Mouse (Mus musculus) heart, postnatal 0 days (tissue): ENCODE results near the gene Polq. TPM values are rescaled to one million over a fixed set of nuclear protein-coding genes. Genes with fewer than 3 reads are reported as not detected.

Source experiments
- ATAC-seq: fragments of 200-750 bp; cut with Nextera tagmentation; 2 replicates; pipeline ENCODE4 v1.8.0; 2017; ENCODE audit warnings: low read depth, moderate number of reproducible peaks, moderate library complexity; ENCODE audit not compliant: insufficient read depth
- DNase-seq: peaks from one replicate; pipeline ENCODE4 v3.0.0-alpha.2; 2016; ENCODE audit warnings: low spot score
- H3K27ac ChIP-seq: fragments of 300-500 bp; sonication (generic); 2 replicates; pipeline ENCODE4 v1.5.1; 2014; ENCODE audit warnings: low read depth, mild to moderate bottlenecking
- H3K27me3 ChIP-seq: fragments of 300-500 bp; sonication (generic); 2 replicates; pipeline ENCODE4 v1.6.1; 2014; ENCODE audit warnings: low read length, mixed read lengths; ENCODE audit not compliant: control insufficient read depth, insufficient read depth
- H3K36me3 ChIP-seq: fragments of 300-500 bp; sonication (generic); replicated peaks from 2 replicates; pipeline ENCODE4 v1.6.1; 2014; ENCODE audit warnings: low read length, mixed read lengths; ENCODE audit not compliant: control insufficient read depth, insufficient read depth
- H3K4me1 ChIP-seq: fragments of 300-500 bp; sonication (generic); 2 replicates; pipeline ENCODE4 v1.6.1; 2014; ENCODE audit warnings: antibody characterized with exemption; ENCODE audit not compliant: control insufficient read depth, insufficient read depth
- H3K4me2 ChIP-seq: fragments of 300-500 bp; sonication (generic); 2 replicates; pipeline ENCODE4 v1.6.1; 2014; ENCODE audit warnings: low read depth, mild to moderate bottlenecking, low read length, moderate library complexity
- H3K4me3 ChIP-seq: fragments of 300-500 bp; sonication (generic); 2 replicates; pipeline ENCODE4 v1.5.1; 2014; ENCODE audit warnings: low read depth, low read length
- H3K9ac ChIP-seq: fragments of 300-500 bp; sonication (generic); replicated peaks from 2 replicates; pipeline ENCODE4 v1.6.1; 2014; ENCODE audit warnings: low read depth, low read length, mixed read lengths
- H3K9me3 ChIP-seq: fragments of 300-500 bp; sonication (generic); replicated peaks from 2 replicates; pipeline ENCODE4 v1.6.1; 2016; ENCODE audit warnings: low read length; ENCODE audit not compliant: control insufficient read depth
- CTCF ChIP-seq: IDR thresholded peaks from 2 replicates; pipeline ENCODE4 v1.5.1; 2016; ENCODE audit warnings: antibody characterized with exemption, control low read depth, low read depth
- EP300 ChIP-seq: IDR thresholded peaks from 2 replicates; pipeline ENCODE4 v1.6.1; 2016; ENCODE audit warnings: antibody characterized with exemption, low read depth
- WGBS: fragments of 180-500 bp; shearing (Covaris S2); extraction: QIAGEN DNeasy Blood & Tissue Kit; methylation state at CpG from one replicate; pipeline ENCODE4 v1.1.7; 2014; 5-methylcytosine and 5-hydroxymethylcytosine counted together
- polyA plus RNA-seq: library from polyadenylated mRNA; unstranded; fragments of >200 nt; fragmentation: Nextera tagmentation; extraction: Ambion mirVana; gene quantifications from 2 replicates; pipeline ENCODE4 v1.2.1, GENCODE M21; 2015
- total RNA-seq: library from RNA; depleted of rRNA; stranded (reverse); fragments of >200 nt; gene quantifications from 2 replicates; pipeline ENCODE4 v1.2.3, GENCODE M21; 2014; ENCODE audit warnings: low replicate concordance

The Polq gene
- total and polyA plus RNA-seq, 2 experiments from 2014 or later = 0.87 to 6.9 TPM

DNA sequence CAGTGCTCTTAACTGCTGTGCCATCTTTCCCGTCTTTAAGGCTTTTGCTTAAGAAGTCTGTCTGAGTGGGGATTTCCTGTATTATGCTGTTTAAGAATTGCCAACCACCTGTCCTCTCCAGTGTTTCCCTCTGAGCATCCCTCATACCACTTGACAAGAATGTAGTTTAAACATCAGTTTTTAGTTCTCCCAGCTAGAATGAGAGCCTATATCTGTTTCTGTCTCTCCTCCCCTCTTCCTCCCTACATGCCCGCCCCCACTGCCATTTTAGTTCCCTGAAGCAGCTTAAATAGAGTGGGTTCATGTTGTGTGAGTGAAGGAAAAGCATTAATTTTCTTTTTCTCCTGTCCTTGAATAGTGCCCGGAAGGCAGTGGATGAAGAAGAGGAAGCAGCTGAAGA, 48.0 kb downstream of the Polq start:
- TF ChIP-seq EP300 = no peak
- TF ChIP-seq CTCF = no peak
- DNase-seq = no peak
- no peaks in the 10 kb centered on the region for H3K4me1 ChIP-seq
- peaks cover 7% of the 10 kb centered on the region for H3K9me3 ChIP-seq
- H3K27ac ChIP-seq = no peak overlapping the region
- no peak overlapping the region for H3K9ac ChIP-seq
- H3K4me2 ChIP-seq = no peak overlapping the region
- no peak overlapping the region for H3K4me3 ChIP-seq
- 86% methylated on average over 3 of the region's 3 CpGs for WGBS
- no peak for ATAC-seq
- H3K27me3 ChIP-seq = no peaks in the 10 kb centered on the region
- H3K36me3 ChIP-seq = peaks cover 34% of the 10 kb centered on the region

DNA sequence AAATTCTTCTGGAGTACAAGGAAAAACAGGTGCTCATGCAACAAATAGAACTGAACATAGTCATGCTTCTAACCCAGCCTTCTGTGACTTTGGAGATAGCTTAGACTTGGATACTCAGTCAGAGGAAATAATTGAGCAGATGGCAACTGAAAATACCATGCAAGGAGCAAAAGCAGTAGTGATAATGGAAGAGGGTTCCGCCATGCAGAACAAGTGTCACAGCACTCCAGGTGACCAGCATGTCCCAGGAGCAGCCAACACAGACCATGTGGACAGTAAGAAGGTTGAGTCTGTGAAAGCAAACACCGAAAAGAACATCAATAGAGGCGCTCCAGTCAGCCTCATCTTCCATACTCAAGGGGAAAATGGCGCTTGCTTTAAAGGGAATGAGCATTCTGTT, 49.7 kb downstream of the Polq start:
- 98% methylated on average over 4 of the region's 4 CpGs for WGBS

DNA sequence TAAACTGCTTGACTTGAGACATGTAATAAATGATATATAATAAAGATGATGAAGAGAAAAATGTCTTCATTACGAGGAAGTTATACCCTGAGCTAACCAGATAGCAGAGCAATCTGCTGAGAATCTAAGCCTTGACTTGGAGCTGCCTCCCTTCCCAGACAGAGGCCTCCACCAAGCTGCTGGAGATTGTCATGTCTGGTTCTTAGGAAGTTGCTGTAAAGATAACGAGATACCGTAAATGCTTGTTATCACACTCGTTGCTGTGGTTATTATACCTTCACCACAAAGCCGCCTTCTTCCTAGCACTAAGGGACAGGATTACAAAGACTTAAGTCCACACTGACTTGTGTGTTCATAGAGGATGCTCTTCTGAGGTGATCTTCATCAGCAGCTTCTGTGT, 60.8 kb downstream of the Polq start:
- Histone ChIP-seq H3K27me3 (no peaks in the 10 kb centered on the region), H3K4me3 (no peak overlapping the region), H3K9ac (no peak overlapping the region), H3K27ac (no peak overlapping the region), H3K4me2 (no peak overlapping the region), H3K36me3 (peaks cover 33% of the 10 kb centered on the region), H3K4me1 (no peaks in the 10 kb centered on the region), H3K9me3 (no peaks in the 10 kb centered on the region)
- ATAC-seq (no peak), DNase-seq (no peak)
- 78% methylated on average over 5 of the region's 5 CpGs for WGBS
- TF ChIP-seq CTCF = no peak
- TF ChIP-seq EP300 = no peak

More for the DNA sequence above, 49.7 kb downstream of the Polq start:
- H3K4me3 ChIP-seq = no peak overlapping the region
- H3K36me3 ChIP-seq = peaks cover 34% of the 10 kb centered on the region
- peaks cover 7% of the 10 kb centered on the region for H3K9me3 ChIP-seq
- no peak for DNase-seq
- H3K27ac ChIP-seq = no peak overlapping the region
- H3K9ac ChIP-seq = no peak overlapping the region
- no peak overlapping the region for H3K4me2 ChIP-seq
- H3K27me3 ChIP-seq = no peaks in the 10 kb centered on the region
- TF ChIP-seq EP300 = no peak
- no peak for TF ChIP-seq CTCF
- no peak for ATAC-seq
- H3K4me1 ChIP-seq = no peaks in the 10 kb centered on the region

GRCm38 (mm10) chr16:37089648-37090047, 78.1 kb downstream of the Polq start:
- H3K4me3 ChIP-seq = no peak overlapping the region
- no peak for ATAC-seq
- H3K4me1 ChIP-seq = no peaks in the 10 kb centered on the region
- H3K36me3 ChIP-seq = peaks cover 6% of the 10 kb centered on the region
- H3K27me3 ChIP-seq = no peaks in the 10 kb centered on the region
- WGBS = 63% methylated on average over 1 of the region's 1 CpGs
- no peak overlapping the region for H3K4me2 ChIP-seq
- H3K27ac ChIP-seq = no peak overlapping the region
- H3K9me3 ChIP-seq = no peaks in the 10 kb centered on the region
- no peak for DNase-seq
- H3K9ac ChIP-seq = no peak overlapping the region
- TF ChIP-seq CTCF (no peak), EP300 (no peak)

DNA sequence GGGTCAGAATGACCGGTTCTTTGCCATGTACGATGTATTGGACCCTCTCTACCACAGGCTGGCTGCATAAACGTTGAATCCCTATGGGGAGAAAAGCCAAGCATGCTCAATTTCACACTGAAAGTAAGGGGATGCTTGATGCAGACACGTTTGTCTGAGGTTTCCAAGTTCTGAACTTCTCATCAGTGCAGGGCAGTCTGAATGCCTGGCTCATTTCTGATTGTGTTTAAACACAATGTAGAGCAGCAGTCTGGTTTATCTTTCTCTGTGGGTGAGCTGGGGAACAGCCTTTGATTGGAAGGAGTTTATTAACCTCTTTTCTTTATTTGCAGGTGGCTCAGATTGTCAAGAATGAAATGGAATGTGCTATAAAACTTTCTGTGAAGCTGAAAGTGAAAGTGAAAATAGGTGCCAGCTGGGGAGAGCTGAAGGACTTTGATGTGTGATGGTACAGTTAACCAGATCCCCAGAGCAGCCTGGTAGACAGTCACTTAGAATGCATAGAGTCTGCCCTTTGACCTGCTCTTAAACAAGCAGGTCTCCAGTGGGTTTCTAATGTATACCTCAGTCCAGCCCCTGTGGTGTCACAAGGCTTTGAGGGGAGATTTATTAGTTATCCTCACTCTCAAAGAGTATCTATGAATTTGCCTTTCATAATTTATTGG, 82.7 kb downstream of the Polq start:
- WGBS = 84% methylated on average over 4 of the region's 4 CpGs
- Histone ChIP-seq H3K9me3 (no peaks in the 10 kb centered on the region), H3K27me3 (no peaks in the 10 kb centered on the region), H3K27ac (no peak overlapping the region), H3K4me3 (no peak overlapping the region), H3K4me2 (no peak overlapping the region; the same call in 1 of the 2 replicates), H3K36me3 (no peaks in the 10 kb centered on the region; the same call in 1 of the 2 replicates), H3K9ac (no peak overlapping the region), H3K4me1 (no peaks in the 10 kb centered on the region)
- no peak for TF ChIP-seq EP300
- no peak for TF ChIP-seq CTCF
- DNase-seq (no peak), ATAC-seq (no peak)

DNA sequence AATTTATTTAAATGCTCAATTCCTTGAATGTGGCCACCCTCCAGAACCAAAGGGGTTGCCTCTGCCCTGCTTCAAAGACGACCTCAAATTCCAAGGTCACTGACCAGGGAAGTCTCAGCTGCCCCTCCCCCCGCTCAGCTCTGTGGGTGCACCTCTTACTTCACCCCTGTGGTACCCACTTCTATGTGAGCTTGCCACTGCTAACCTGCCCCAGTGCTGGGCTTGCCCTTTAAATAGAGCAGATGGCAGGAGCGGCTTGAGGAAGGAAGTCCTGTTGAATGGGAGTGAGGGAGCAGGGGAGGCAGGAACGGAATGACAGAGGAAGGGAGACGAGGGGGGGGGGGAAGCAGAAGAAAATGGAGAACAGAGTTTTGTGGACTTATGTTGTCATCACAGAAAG, 97.2 kb downstream of the Polq start:
- no peak overlapping the region for H3K4me3 ChIP-seq
- H3K4me1 ChIP-seq = no peaks in the 10 kb centered on the region
- DNase-seq (no peak), ATAC-seq (no peak)
- no peak for TF ChIP-seq EP300
- no peak for TF ChIP-seq CTCF
- H3K9me3 ChIP-seq = no peaks in the 10 kb centered on the region
- no peaks in the 10 kb centered on the region for H3K27me3 ChIP-seq
- no peak overlapping the region for H3K27ac ChIP-seq
- no peaks in the 10 kb centered on the region for H3K36me3 ChIP-seq
- H3K4me2 ChIP-seq = no peak overlapping the region
- H3K9ac ChIP-seq = no peak overlapping the region
- 22% methylated on average over 5 of the region's 5 CpGs for WGBS
